Mouse (Mus musculus): ENCODE data around the gene 1700092M07Rik.

GRCm38 (mm10) chr19:8727495-8728114, 12.9 kb upstream of the 1700092M07Rik start:
- TF ChIP-seq CTCF (IDR thresholded peaks at IDR 0.05; ENCODE audit: low read depth) (no peak), EP300 (IDR thresholded peaks at IDR 0.05; ENCODE audit: low read depth) (no peak)

Measured in liver, embryonic 14.5 days (tissue).